Mouse (Mus musculus) thymus, adult 2 months (tissue): ENCODE data around the gene Gm20503. TPM values are rescaled to one million over a fixed set of nuclear protein-coding genes. Genes with fewer than 3 reads are reported as not detected.

Experiments used
- DNase-seq: peaks from one replicate; pipeline ENCODE4 v3.0.0; 2021
- H3K27ac ChIP-seq: fragments of 200-500 bp; 2 replicates; pipeline ENCODE4 v1.5.1; 2012; ENCODE audit warnings: low read length, control low read depth; ENCODE audit not compliant: control insufficient read depth, insufficient read depth
- H3K27me3 ChIP-seq: fragments of 200-500 bp; 2 replicates; pipeline ENCODE4 v1.6.1; 2012; ENCODE audit warnings: mild to moderate bottlenecking, low read length, moderate library complexity, mixed read lengths; ENCODE audit not compliant: control insufficient read depth, insufficient read depth
- H3K36me3 ChIP-seq: fragments of 200-500 bp; 2 replicates; pipeline ENCODE4 v1.6.1; 2012; ENCODE audit warnings: mild to moderate bottlenecking, low read length, moderate library complexity; ENCODE audit not compliant: control insufficient read depth, insufficient read depth
- H3K4me1 ChIP-seq: fragments of 200-500 bp; replicated peaks from 2 replicates; pipeline ENCODE4 v1.6.1; 2012; ENCODE audit warnings: low read length; ENCODE audit not compliant: control insufficient read depth, insufficient read depth
- H3K4me3 ChIP-seq: fragments of 200-500 bp; 2 replicates; pipeline ENCODE4 v1.5.1; 2012; ENCODE audit warnings: mild to moderate bottlenecking, low read length, control low read depth, moderate library complexity; ENCODE audit not compliant: control insufficient read depth, insufficient read depth
- CTCF ChIP-seq: fragments of 200-500 bp; IDR thresholded peaks from 2 replicates; pipeline ENCODE4 v1.5.1; 2012; ENCODE audit warnings: mild to moderate bottlenecking, control low read depth, low read length, moderate library complexity, borderline replicate concordance; ENCODE audit not compliant: control insufficient read depth, poor library complexity, insufficient read depth; ENCODE audit errors: extremely low read depth
- POLR2A ChIP-seq: fragments of 200-500 bp; IDR thresholded peaks from 2 replicates; pipeline ENCODE4 v1.6.1; 2012; ENCODE audit warnings: mild to moderate bottlenecking, low read length, control low read depth, moderate library complexity; ENCODE audit not compliant: control insufficient read depth, poor library complexity, insufficient read depth; ENCODE audit errors: extremely low read depth
- WGBS: fragments of 180-500 bp; shearing (Covaris S2); methylation state at CpG from one replicate; pipeline ENCODE4 v1.1.7; 2018; 5-methylcytosine and 5-hydroxymethylcytosine counted together
- polyA plus RNA-seq: library from polyadenylated mRNA; depleted of rRNA; stranded (reverse); fragments of >200 nt; gene quantifications from 2 replicates; pipeline ENCODE4 v1.2.3, GENCODE M21; 2012; rRNA removed

The Gm20503 gene
- polyA plus RNA-seq, 1 experiment, result not detected

- no peak for DNase-seq
- Histone ChIP-seq H3K4me3 (no peak overlapping the region), H3K36me3 (no peaks in the 10 kb centered on the region), H3K4me1 (peaks cover 3% of the 10 kb centered on the region; the same call in 1 of the 2 replicates), H3K27ac (no peak overlapping the region), H3K27me3 (no peaks in the 10 kb centered on the region)
- TF ChIP-seq POLR2A (no peak), CTCF (no peak)
- WGBS, result 68% methylated on average over 3 of the region's 3 CpGs
Observed at GRCm38 (mm10) chr4:59069276-59069675, 66.3 kb downstream of the Gm20503 start.

GRCm38 (mm10) chr4:59083430-59083829 is 80.4 kb downstream of the Gm20503 start:
- H3K36me3 ChIP-seq, result no peaks in the 10 kb centered on the region
- H3K27me3 ChIP-seq, result no peaks in the 10 kb centered on the region
- no peak overlapping the region for H3K4me3 ChIP-seq
- WGBS, result 66% methylated on average over 2 of the region's 2 CpGs
- DNase-seq, result no peak
- TF ChIP-seq POLR2A, result no peak
- TF ChIP-seq CTCF, result no peak
- H3K27ac ChIP-seq, result no peak overlapping the region
- no peaks in the 10 kb centered on the region for H3K4me1 ChIP-seq

- no peaks in the 10 kb centered on the region for H3K4me1 ChIP-seq
- H3K36me3 ChIP-seq, result no peaks in the 10 kb centered on the region
- WGBS, result 72% methylated on average over 1 of the region's 1 CpGs
- H3K27me3 ChIP-seq, result no peaks in the 10 kb centered on the region
- DNase-seq, result no peak
- TF ChIP-seq CTCF, result no peak
- TF ChIP-seq POLR2A, result no peak
- no peak overlapping the region for H3K4me3 ChIP-seq
- H3K27ac ChIP-seq, result no peak overlapping the region
Observed at GRCm38 (mm10) chr4:59089391-59089790, 86.4 kb downstream of the Gm20503 start.

Other genes with a start within 250 kb of the Gm20503 start
- not detected in 2 replicates for gene Olfr267, start 215.5 kb upstream of the Gm20503 start, polyA plus RNA-seq
- gene Ecpas, start 90.5 kb upstream of the Gm20503 start, polyA plus RNA-seq, result 30.6 and 46.7 TPM in 2 replicates
- gene Zkscan16, start 59.6 kb upstream of the Gm20503 start, polyA plus RNA-seq, result 0.04 TPM in 1 of 2 replicates, not detected in the other
- 3.0 and 3.4 TPM in 2 replicates for gene Ptgr1, start 16.1 kb upstream of the Gm20503 start, polyA plus RNA-seq
- 2.3 and 3.1 TPM in 2 replicates for gene Dnajc25, start 8.1 kb upstream of the Gm20503 start, polyA plus RNA-seq
- 22.8 and 32.7 TPM in 2 replicates for gene Gng10, start 31.9 kb downstream of the Gm20503 start, polyA plus RNA-seq
- not detected in 2 replicates for gene AI481877, start 135.8 kb downstream of the Gm20503 start, polyA plus RNA-seq
- 47.0 and 84.3 TPM in 2 replicates for gene Ugcg, start 186.0 kb downstream of the Gm20503 start, polyA plus RNA-seq